Mouse (Mus musculus) CH12.LX (cell line): ENCODE data around the gene Slc35c1.

ENCODE experiments used
- CHD1 ChIP-seq: IDR thresholded peaks from 2 replicates; pipeline ENCODE4 v1.6.1; 2012; ENCODE audit warnings: low read depth, low read length, improper control_type of control experiment, inconsistent platforms
- CTCF ChIP-seq, 2 experiments: IDR thresholded peaks in 1 of 2; conservative IDR thresholded peaks in 1 of 2; 2 replicates each; pipeline ENCODE4 v1.5.1; 2011 to 2012; ENCODE audit warnings: low read depth in 2 of 2, low read length in 2 of 2, improper control_type of control experiment in 1 of 2, inconsistent platforms in 1 of 2, mild to moderate bottlenecking in 1 of 2, moderate library complexity in 1 of 2
- HCFC1 ChIP-seq: IDR thresholded peaks from 2 replicates; pipeline ENCODE4 v1.6.1; 2012; ENCODE audit warnings: low read depth, mild to moderate bottlenecking, inconsistent platforms, low read length, improper control_type of control experiment
- JUN ChIP-seq: IDR thresholded peaks from 2 replicates; pipeline ENCODE4 v1.6.1; 2011; ENCODE audit warnings: low read depth, mild to moderate bottlenecking, low read length, improper control_type of control experiment, moderate library complexity; ENCODE audit not compliant: insufficient read depth
- MAFK ChIP-seq: IDR thresholded peaks from 2 replicates; pipeline ENCODE4 v1.6.1; 2011; ENCODE audit warnings: low read length, improper control_type of control experiment; ENCODE audit not compliant: insufficient replicate concordance
- MAZ ChIP-seq: IDR thresholded peaks from 2 replicates; pipeline ENCODE4 v1.6.1; 2012; ENCODE audit warnings: low read depth, mild to moderate bottlenecking, inconsistent platforms, low read length, improper control_type of control experiment, moderate library complexity
- POLR2A ChIP-seq: IDR thresholded peaks from 2 replicates; pipeline ENCODE4 v1.6.1; 2011; ENCODE audit warnings: low read depth, mild to moderate bottlenecking, improper control_type of control experiment, low read length
- POLR2AphosphoS2 ChIP-seq: IDR thresholded peaks from 2 replicates; pipeline ENCODE4 v1.6.1; 2011; ENCODE audit warnings: low read depth, low read length, improper control_type of control experiment
- RAD21 ChIP-seq: IDR thresholded peaks from 2 replicates; pipeline ENCODE4 v1.6.1; 2011; ENCODE audit warnings: low read depth, mild to moderate bottlenecking, low read length, improper control_type of control experiment, moderate library complexity
- TCF12 ChIP-seq: IDR thresholded peaks from 2 replicates; pipeline ENCODE4 v1.6.1; 2014; ENCODE audit warnings: low read depth, mild to moderate bottlenecking, inconsistent platforms, low read length, improper control_type of control experiment
- ZC3H11A ChIP-seq: IDR thresholded peaks from 2 replicates; pipeline ENCODE4 v1.6.1; 2012; ENCODE audit warnings: low read depth, mild to moderate bottlenecking, inconsistent platforms, low read length, improper control_type of control experiment

- TF ChIP-seq POLR2A: no peak
- no peak for TF ChIP-seq ZC3H11A
- TF ChIP-seq CHD1: no peak
- no peak for TF ChIP-seq TCF12
- no peak for TF ChIP-seq MAZ
- TF ChIP-seq MAFK: no peak
- peak in 1 of 2 experiments; percentile 17; a peak in 2 of 4 replicates for TF ChIP-seq CTCF (conservative IDR thresholded peaks at IDR 0.05 in 1 of 2, IDR thresholded peaks at IDR 0.05 in 1 of 2; ENCODE audit: low read depth in 2 of 2, low read length in 2 of 2)
- TF ChIP-seq POLR2AphosphoS2: no peak
- no peak; the same call in 1 of the 2 replicates for TF ChIP-seq RAD21
- no peak for TF ChIP-seq JUN
- no peak for TF ChIP-seq HCFC1
Measured at GRCm38 (mm10) chr2:92447121-92447740, 13.1 kb downstream of the Slc35c1 start.
